Mouse (Mus musculus) forebrain, embryonic 11.5 days (tissue): ENCODE results near the gene Klhl3. TPM values are rescaled to one million over a fixed set of nuclear protein-coding genes. Genes with fewer than 3 reads are reported as not detected.

Experiments
- ATAC-seq: fragments of 200-750 bp; cut with Nextera tagmentation; replicated peaks from 2 replicates; pipeline ENCODE4 v1.8.0; 2017; ENCODE audit warnings: moderate TSS enrichment; ENCODE audit not compliant: low FRiP score
- DNase-seq: peaks from one replicate; pipeline ENCODE4 v3.0.0-alpha.2; 2017; ENCODE audit warnings: low spot score
- H3K27ac ChIP-seq: fragments of 300-500 bp; sonication (generic); 2 replicates; pipeline ENCODE4 v1.5.1; 2014; ENCODE audit warnings: low read depth, low read length
- H3K27me3 ChIP-seq: fragments of 300-500 bp; sonication (generic); 2 replicates; pipeline ENCODE4 v1.6.1; 2014; ENCODE audit warnings: mild to moderate bottlenecking, low read length, mixed read lengths; ENCODE audit not compliant: control insufficient read depth, insufficient read depth
- H3K36me3 ChIP-seq: fragments of 300-500 bp; sonication (generic); 2 replicates; pipeline ENCODE4 v1.6.1; 2014; ENCODE audit warnings: mild to moderate bottlenecking, low read length, moderate library complexity, mixed read lengths; ENCODE audit not compliant: control insufficient read depth, insufficient read depth
- H3K4me1 ChIP-seq: fragments of 300-500 bp; sonication (generic); replicated peaks from 2 replicates; pipeline ENCODE4 v1.6.1; 2014; ENCODE audit warnings: low read length, mixed read lengths; ENCODE audit not compliant: control insufficient read depth, insufficient read depth
- H3K4me2 ChIP-seq: fragments of 300-500 bp; sonication (generic); 2 replicates; pipeline ENCODE4 v1.6.1; 2014; ENCODE audit warnings: low read depth, mild to moderate bottlenecking, low read length, moderate library complexity, mixed read lengths; ENCODE audit not compliant: severe bottlenecking
- H3K4me3 ChIP-seq: fragments of 300-500 bp; sonication (generic); 2 replicates; pipeline ENCODE4 v1.5.1; 2014; ENCODE audit warnings: low read depth, low read length
- H3K9ac ChIP-seq: fragments of 300-500 bp; sonication (generic); 2 replicates; pipeline ENCODE4 v1.6.1; 2014; ENCODE audit warnings: low read length
- H3K9me3 ChIP-seq: fragments of 300-500 bp; sonication (generic); 2 replicates; pipeline ENCODE4 v1.6.1; 2016; ENCODE audit warnings: low read length, mixed read lengths; ENCODE audit not compliant: control insufficient read depth
- WGBS: fragments of 180-500 bp; shearing (Covaris S2); extraction: QIAGEN DNeasy Blood & Tissue Kit; methylation state at CpG from one replicate; pipeline ENCODE4 v1.1.7; 2014; 5-methylcytosine and 5-hydroxymethylcytosine counted together
- polyA plus RNA-seq: library from polyadenylated mRNA; unstranded; fragments of >200 nt; fragmentation: Nextera tagmentation; extraction: Ambion mirVana; gene quantifications from 2 replicates; pipeline ENCODE4 v1.2.1, GENCODE M21; 2014

Gene Klhl3
- polyA plus RNA-seq, 1 experiment from 2014 or later: 3.1 TPM

GRCm38 (mm10) chr13:58066496-58067389 is 46.6 kb downstream of the Klhl3 start:
- 77% methylated on average over 14 of the region's 14 CpGs for WGBS
- no peak for DNase-seq
- ATAC-seq: no peak
- Histone ChIP-seq H3K27ac (no peak overlapping the region), H3K4me1 (no peaks in the 10 kb centered on the region), H3K9me3 (no peaks in the 10 kb centered on the region), H3K9ac (no peak overlapping the region), H3K27me3 (no peaks in the 10 kb centered on the region), H3K4me2 (no peak overlapping the region), H3K36me3 (no peaks in the 10 kb centered on the region), H3K4me3 (no peak overlapping the region)

- no peak overlapping the region for H3K9ac ChIP-seq
- WGBS: 79% methylated on average over 13 of the region's 13 CpGs
- no peak for DNase-seq
- no peaks in the 10 kb centered on the region for H3K9me3 ChIP-seq
- no peak for ATAC-seq
- no peak overlapping the region for H3K4me2 ChIP-seq
- H3K36me3 ChIP-seq: no peaks in the 10 kb centered on the region
- no peaks in the 10 kb centered on the region for H3K27me3 ChIP-seq
- H3K27ac ChIP-seq: no peak overlapping the region
- no peaks in the 10 kb centered on the region for H3K4me1 ChIP-seq
- no peak overlapping the region for H3K4me3 ChIP-seq
Observed at GRCm38 (mm10) chr13:58066081-58066495, 47.3 kb downstream of the Klhl3 start.

- no peaks in the 10 kb centered on the region for H3K36me3 ChIP-seq
- H3K4me2 ChIP-seq: no peak overlapping the region
- DNase-seq (no peak), ATAC-seq (no peak)
- no peaks in the 10 kb centered on the region for H3K9me3 ChIP-seq
- H3K4me1 ChIP-seq: no peaks in the 10 kb centered on the region
- no peak overlapping the region for H3K4me3 ChIP-seq
- WGBS: 84% methylated on average over 5 of the region's 5 CpGs
- no peaks in the 10 kb centered on the region for H3K27me3 ChIP-seq
- no peak overlapping the region for H3K9ac ChIP-seq
- no peak overlapping the region for H3K27ac ChIP-seq
Observed at GRCm38 (mm10) chr13:58065316-58065715, 48.1 kb downstream of the Klhl3 start.

- Histone ChIP-seq H3K27ac (no peak overlapping the region), H3K9me3 (no peaks in the 10 kb centered on the region)
Observed at GRCm38 (mm10) chr13:58057953-58058870, 55.2 kb downstream of the Klhl3 start.

GRCm38 (mm10) chr13:58056618-58057017 is 56.8 kb downstream of the Klhl3 start:
- H3K36me3 ChIP-seq: no peaks in the 10 kb centered on the region
- no peak for ATAC-seq
- no peaks in the 10 kb centered on the region for H3K27me3 ChIP-seq
- WGBS: 83% methylated on average over 4 of the region's 4 CpGs
- no peak overlapping the region for H3K9ac ChIP-seq
- H3K4me2 ChIP-seq: no peak overlapping the region
- H3K4me3 ChIP-seq: no peak overlapping the region
- no peaks in the 10 kb centered on the region for H3K9me3 ChIP-seq
- no peak for DNase-seq
- no peak overlapping the region for H3K27ac ChIP-seq
- H3K4me1 ChIP-seq: 0 out of 2 replicates have a peak, but pooled peaks cover 3% of the 10 kb centered on the region

More at GRCm38 (mm10) chr13:58057953-58058870, 55.2 kb downstream of the Klhl3 start:
- Histone ChIP-seq H3K9ac (no peak overlapping the region), H3K4me3 (no peak overlapping the region), H3K36me3 (no peaks in the 10 kb centered on the region), H3K27me3 (no peaks in the 10 kb centered on the region), H3K4me2 (no peak overlapping the region), H3K4me1 (0 out of 2 replicates have a peak, but pooled peaks cover 3% of the 10 kb centered on the region)
- ATAC-seq (no peak), DNase-seq (peak; percentile 54)
- WGBS: 49% methylated on average over 17 of the region's 17 CpGs

- Histone ChIP-seq H3K27ac (no peak overlapping the region), H3K9me3 (no peaks in the 10 kb centered on the region), H3K4me2 (no peak overlapping the region), H3K4me1 (0 out of 2 replicates have a peak, but pooled peaks cover 3% of the 10 kb centered on the region), H3K9ac (no peak overlapping the region), H3K36me3 (no peaks in the 10 kb centered on the region), H3K4me3 (no peak overlapping the region), H3K27me3 (no peaks in the 10 kb centered on the region)
- 79% methylated on average over 4 of the region's 4 CpGs for WGBS
- ATAC-seq: no peak
- no peak for DNase-seq
Observed at GRCm38 (mm10) chr13:58053628-58054027, 59.8 kb downstream of the Klhl3 start.

- ATAC-seq: no peak
Observed at GRCm38 (mm10) chr13:58051654-58052053, 61.7 kb downstream of the Klhl3 start.

GRCm38 (mm10) chr13:58051251-58051650 is 62.1 kb downstream of the Klhl3 start:
- no peak overlapping the region for H3K27ac ChIP-seq
- no peaks in the 10 kb centered on the region for H3K4me1 ChIP-seq
- H3K9me3 ChIP-seq: no peaks in the 10 kb centered on the region
- no peak overlapping the region for H3K9ac ChIP-seq
- 54% methylated on average over 7 of the region's 7 CpGs for WGBS
- no peaks in the 10 kb centered on the region for H3K27me3 ChIP-seq
- H3K36me3 ChIP-seq: no peaks in the 10 kb centered on the region
- H3K4me2 ChIP-seq: no peak overlapping the region
- no peak for DNase-seq
- H3K4me3 ChIP-seq: no peak overlapping the region
- ATAC-seq: no peak

More at GRCm38 (mm10) chr13:58051654-58052053, 61.7 kb downstream of the Klhl3 start:
- Histone ChIP-seq H3K9ac (no peak overlapping the region), H3K4me1 (no peaks in the 10 kb centered on the region), H3K27me3 (no peaks in the 10 kb centered on the region), H3K4me2 (no peak overlapping the region), H3K4me3 (no peak overlapping the region), H3K27ac (no peak overlapping the region), H3K36me3 (no peaks in the 10 kb centered on the region), H3K9me3 (no peaks in the 10 kb centered on the region)
- 84% methylated on average over 10 of the region's 10 CpGs for WGBS
- no peak for DNase-seq
